Mouse (Mus musculus): ENCODE measurements around the gene Olfr1008.
"Not testable (repeated sequence)": the region's sequence is repeated elsewhere in the genome, so short reads cannot be mapped to it uniquely, and the experiment has no call there.

The Olfr1008 gene

DNA sequence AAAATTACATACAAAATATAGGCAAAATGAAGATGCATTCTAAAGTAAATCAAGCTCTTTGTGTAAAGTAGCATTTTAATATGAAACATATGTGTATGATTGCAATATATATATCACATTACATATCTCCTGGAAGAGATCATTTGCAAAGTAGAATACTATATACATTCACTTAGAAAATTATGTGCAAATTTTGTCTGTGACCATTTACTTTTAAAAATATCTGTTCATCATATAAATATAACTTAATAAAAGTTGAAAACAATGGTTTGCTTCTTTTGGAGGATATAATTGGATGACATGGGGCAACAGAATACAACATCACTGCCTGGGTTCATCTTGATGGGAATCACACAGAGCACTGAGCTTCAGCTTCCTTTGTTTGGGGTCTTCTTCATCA lies at the start of gene Olfr1008:
TSS of gene Olfr1008 (plus strand) at position 301 of the 400 bp plus-strand sequence.
- no peak for DNase-seq (ENCODE audit: low spot score)

DNA sequence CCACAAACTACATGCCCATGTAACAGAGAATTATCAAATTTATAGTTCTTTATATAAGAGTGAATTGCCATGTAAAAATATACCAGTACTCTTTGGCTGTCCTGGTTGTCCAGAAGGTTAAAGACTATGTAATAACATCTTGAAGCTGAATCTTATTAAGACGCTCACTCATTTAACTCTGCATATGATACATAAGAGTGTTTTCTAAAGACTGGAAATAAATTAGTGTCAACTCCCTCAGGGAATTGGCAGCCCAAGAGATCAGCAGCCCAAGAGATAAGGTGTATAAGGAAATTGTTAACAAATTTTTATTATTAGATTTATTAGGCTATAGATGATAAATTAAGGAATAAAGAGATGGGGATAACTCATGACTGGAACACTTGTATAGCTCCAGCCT lies 38.6 kb upstream of the Olfr1008 start, which contains the start of gene Olfr1002:
TSS of gene Olfr1002 (minus strand) at position 101 of the 400 bp plus-strand sequence.
- DNase-seq (ENCODE audit: low spot score), result no peak

GRCm38 (mm10) chr2:85664355-85664754 lies 24.9 kb upstream of the Olfr1008 start, which contains the start of gene Olfr154:
TSS of gene Olfr154 (minus strand) at chr2:85664455.
- DNase-seq (ENCODE audit: low spot score), result not testable (repeated sequence)

GRCm38 (mm10) chr2:85678667-85679066 lies 10.6 kb upstream of the Olfr1008 start, which contains the start of gene Olfr1006:
TSS of gene Olfr1006 (minus strand) at chr2:85678767.
- no peak for DNase-seq (ENCODE audit: low spot score)

- DNase-seq (ENCODE audit: low spot score), result not testable (repeated sequence)
Observed at GRCm38 (mm10) chr2:85710680-85711079, 21.4 kb downstream of the Olfr1008 start.

DNA sequence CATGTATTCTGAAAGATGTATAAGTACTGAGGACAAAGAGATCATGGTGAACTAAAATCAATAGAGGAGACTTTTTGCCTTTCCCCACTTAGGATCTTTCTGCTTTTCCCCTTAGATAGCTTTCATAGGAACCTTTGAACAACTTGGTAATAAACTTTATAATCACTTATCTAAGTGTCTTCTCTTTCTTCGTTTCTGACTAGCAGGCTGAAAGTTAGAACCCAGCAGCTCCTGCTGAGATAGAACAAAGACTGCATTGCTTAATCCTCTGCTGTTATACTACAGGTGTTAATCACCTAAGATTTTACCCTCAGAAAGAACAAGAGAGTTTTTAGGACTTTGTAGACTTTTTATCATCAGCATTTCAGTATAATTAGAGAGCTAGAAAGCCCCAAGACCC lies 21.9 kb downstream of the Olfr1008 start:
- no peak for DNase-seq (ENCODE audit: low spot score)

DNA sequence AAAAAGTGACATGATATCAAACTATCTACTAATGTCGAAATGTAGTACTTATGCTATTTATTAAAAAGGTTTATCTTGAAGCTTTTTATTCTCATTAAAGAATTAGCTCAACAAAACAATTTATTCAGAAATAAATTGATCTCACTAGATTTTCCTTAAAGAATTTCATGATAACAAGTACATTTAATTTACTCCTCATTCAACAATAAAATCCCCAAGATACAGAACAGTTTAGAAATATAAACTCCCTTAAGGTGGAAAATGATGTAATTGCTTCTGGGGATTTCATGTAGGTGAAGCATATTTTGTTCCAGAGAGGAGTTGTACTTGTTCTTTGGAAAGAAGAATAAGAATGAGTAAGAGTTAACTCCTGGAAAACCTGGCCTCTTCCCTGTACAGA lies 25.9 kb downstream of the Olfr1008 start, which contains the start of gene Olfr1009:
TSS of gene Olfr1009 (plus strand) at position 301 of the 400 bp plus-strand sequence.
- DNase-seq (ENCODE audit: low spot score), result no peak

GRCm38 (mm10) chr2:85725793-85726192 lies 36.6 kb downstream of the Olfr1008 start:
- no peak for DNase-seq (ENCODE audit: low spot score)

Data from testis, postnatal 10 days (tissue).